Mouse (Mus musculus) cerebellum, adult 2 months (tissue): ENCODE results near the gene Ctnnd1.

Experiments
- CTCF ChIP-seq: fragments of 200-500 bp; IDR thresholded peaks from 2 replicates; pipeline ENCODE4 v1.5.1; 2011; ENCODE audit warnings: low read depth, mild to moderate bottlenecking, control low read depth, low read length, moderate library complexity, borderline replicate concordance; ENCODE audit not compliant: insufficient read depth
- POLR2A ChIP-seq: fragments of 200-500 bp; IDR thresholded peaks from 2 replicates; pipeline ENCODE4 v1.6.1; 2011; ENCODE audit warnings: low read length, control low read depth, borderline replicate concordance; ENCODE audit not compliant: insufficient read depth

DNA sequence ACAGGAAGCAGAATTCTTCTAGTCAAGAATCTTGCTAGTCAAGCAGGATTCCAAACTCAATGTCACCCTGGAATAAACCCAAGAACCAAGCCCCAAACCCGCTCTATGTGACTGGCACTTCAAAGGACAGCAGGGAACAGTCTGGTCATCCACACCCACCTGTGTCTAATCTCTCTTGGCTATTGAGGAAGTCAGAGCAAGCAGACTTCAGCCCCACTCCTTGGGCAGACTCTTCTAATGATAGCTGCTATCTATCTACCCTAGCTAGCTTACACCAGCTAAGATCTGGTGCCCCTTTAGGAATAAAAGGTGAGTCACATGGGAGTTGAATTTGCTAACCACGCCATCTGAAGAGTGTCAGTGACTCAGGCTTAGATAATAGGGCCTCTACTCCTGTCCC lies 31.7 kb downstream of the Ctnnd1 start:
- TF ChIP-seq CTCF = no peak
- TF ChIP-seq POLR2A = no peak
